In genomic region chr17:57063031-57063430, GRCm38 (mm10) we compare ENCODE assay signal across 11 mouse cellular contexts. TPM values are rescaled to one million over a fixed set of nuclear protein-coding genes. Genes with fewer than 3 reads are reported as not detected.
DNase-seq lines count a peak whose midpoint lies in the region; ATAC-seq and TF ChIP-seq lines count a peak whose summit lies in the region.
"Had no signal": no experiment of that assay in that cellular context is flagged by ENCODE, and none has a peak within 500 bp of the region (broad histone marks: within the 10 kb centered on the region; RNA-seq: fewer than 3 reads in every experiment).

No protein-coding gene starts in this region.

- 86% methylated on average over 8 of the region's 8 CpGs for WGBS in thymus, adult 2 months
- 6% methylated on average over 8 of the region's 8 CpGs for WGBS in kidney, embryonic 15.5 days
- WGBS in lung, embryonic 14.5 days: 10% methylated on average over 8 of the region's 8 CpGs
- WGBS in midbrain, postnatal 0 days: 11% methylated on average over 8 of the region's 8 CpGs
- 6% methylated on average over 8 of the region's 8 CpGs for WGBS in hindbrain, embryonic 14.5 days

- no peak for ATAC-seq in kidney, embryonic 15.5 days (replicated peaks; ENCODE audit: low FRiP score)
- no peak for ATAC-seq in lung, embryonic 14.5 days (ENCODE audit: insufficient read depth)
- no peak for ATAC-seq in midbrain, postnatal 0 days (ENCODE audit: low FRiP score)
- ATAC-seq in hindbrain, embryonic 14.5 days (ENCODE audit: low FRiP score): no peak

- DNase-seq in thymus, postnatal 4 days: peak; percentile 17
- no peak for DNase-seq in thymus, adult 2 months
- peak; percentile 23 for DNase-seq in lung, embryonic 14.5 days
- no peak for DNase-seq in neural tube, embryonic 10.5 days (ENCODE audit: extremely low spot score, low spot score)
- no peak for DNase-seq in midbrain, postnatal 0 days (ENCODE audit: low spot score)
- no peak for DNase-seq in hindbrain, embryonic 14.5 days (ENCODE audit: low spot score)
- DNase-seq in urinary bladder, adult 2 months (ENCODE audit: low spot score): no peak

- H3K4me2 ChIP-seq in kidney, embryonic 15.5 days: peak overlapping the region; percentile 60
- peak overlapping the region; percentile 47 for H3K4me2 ChIP-seq in lung, embryonic 14.5 days
- H3K4me2 ChIP-seq in midbrain, postnatal 0 days (ENCODE audit: low read depth, low read length, poor library complexity, severe bottlenecking): no peak overlapping the region
- no peak overlapping the region for H3K4me2 ChIP-seq in hindbrain, embryonic 14.5 days (replicated peaks)

- no peaks in the 10 kb centered on the region; the same call in 1 of the 2 replicates for H3K36me3 ChIP-seq in thymus, adult 2 months (ENCODE audit: control insufficient read depth, insufficient read depth, low read length)
- H3K36me3 ChIP-seq in kidney, embryonic 15.5 days: 0 out of 2 replicates have a peak, but pooled peaks cover 4% of the 10 kb centered on the region
- H3K36me3 ChIP-seq in lung, embryonic 14.5 days (ENCODE audit: insufficient read depth): 0 out of 2 replicates have a peak, but pooled peaks cover 4% of the 10 kb centered on the region
- H3K36me3 ChIP-seq in midbrain, postnatal 0 days (ENCODE audit: insufficient read depth, low read length): no peaks in the 10 kb centered on the region
- no peaks in the 10 kb centered on the region for H3K36me3 ChIP-seq in hindbrain, embryonic 14.5 days (replicated peaks; ENCODE audit: control insufficient read depth, insufficient read depth)

- H3K27ac ChIP-seq in thymus, adult 2 months (ENCODE audit: control insufficient read depth, insufficient read depth, low read length): no peak overlapping the region
- H3K27ac ChIP-seq in kidney, embryonic 15.5 days: peak overlapping the region; percentile 91
- no peak overlapping the region; the same call in 1 of the 2 replicates for H3K27ac ChIP-seq in lung, embryonic 14.5 days (ENCODE audit: low read depth)
- H3K27ac ChIP-seq in midbrain, postnatal 0 days (ENCODE audit: low read depth, low read length): no peak overlapping the region
- no peak overlapping the region for H3K27ac ChIP-seq in hindbrain, embryonic 14.5 days

- no peak for TF ChIP-seq CTCF in thymus, adult 2 months (IDR thresholded peaks at IDR 0.05; ENCODE audit: borderline replicate concordance, control insufficient read depth, extremely low read depth, insufficient read depth, low read length, poor library complexity)
- no peak for TF ChIP-seq CTCF in lung, embryonic 14.5 days (IDR thresholded peaks at IDR 0.05; ENCODE audit: low read depth)
- TF ChIP-seq CTCF in midbrain, postnatal 0 days (IDR thresholded peaks at IDR 0.05): no peak

- peaks cover 3% of the 10 kb centered on the region; the same call in 1 of the 2 replicates for H3K27me3 ChIP-seq in thymus, adult 2 months (ENCODE audit: control insufficient read depth, insufficient read depth, low read length)
- peaks cover 33% of the 10 kb centered on the region for H3K27me3 ChIP-seq in kidney, embryonic 15.5 days
- H3K27me3 ChIP-seq in lung, embryonic 14.5 days (ENCODE audit: insufficient read depth, low read length): peaks cover 25% of the 10 kb centered on the region
- peaks cover 13% of the 10 kb centered on the region for H3K27me3 ChIP-seq in midbrain, postnatal 0 days (ENCODE audit: insufficient read depth, low read length)
- peaks cover 36% of the 10 kb centered on the region for H3K27me3 ChIP-seq in hindbrain, embryonic 14.5 days (ENCODE audit: control insufficient read depth, insufficient read depth, low read length)

- H3K4me1 ChIP-seq in thymus, adult 2 months (replicated peaks; ENCODE audit: control insufficient read depth, insufficient read depth, low read length): peaks cover 24% of the 10 kb centered on the region
- H3K4me1 ChIP-seq in kidney, embryonic 15.5 days: peaks cover 37% of the 10 kb centered on the region
- H3K4me1 ChIP-seq in lung, embryonic 14.5 days (ENCODE audit: insufficient read depth): no peaks in the 10 kb centered on the region
- H3K4me1 ChIP-seq in midbrain, postnatal 0 days (ENCODE audit: insufficient read depth, low read length): peaks cover 4% of the 10 kb centered on the region; the same call in 1 of the 2 replicates
- peaks cover 16% of the 10 kb centered on the region for H3K4me1 ChIP-seq in hindbrain, embryonic 14.5 days (replicated peaks; ENCODE audit: control insufficient read depth, insufficient read depth, low read length)

- H3K4me3 ChIP-seq in thymus, adult 2 months (ENCODE audit: control insufficient read depth, insufficient read depth, low read length): no peak overlapping the region
- peak overlapping the region; percentile 53 for H3K4me3 ChIP-seq in kidney, embryonic 15.5 days (replicated peaks)
- peak overlapping the region; percentile 42 for H3K4me3 ChIP-seq in lung, embryonic 14.5 days (ENCODE audit: low read depth, low read length)
- no peak overlapping the region for H3K4me3 ChIP-seq in midbrain, postnatal 0 days (ENCODE audit: low read depth, low read length)
- no peak overlapping the region for H3K4me3 ChIP-seq in hindbrain, embryonic 14.5 days (replicated peaks; ENCODE audit: low read length)

- no peak for TF ChIP-seq POLR2A in thymus, adult 2 months (IDR thresholded peaks at IDR 0.05; ENCODE audit: control insufficient read depth, extremely low read depth, insufficient read depth, low read length, poor library complexity)

- H3K9ac ChIP-seq in kidney, embryonic 15.5 days: peak overlapping the region; percentile 50
- no peak overlapping the region for H3K9ac ChIP-seq in lung, embryonic 14.5 days
- H3K9ac ChIP-seq in midbrain, postnatal 0 days (replicated peaks; ENCODE audit: low read length, poor library complexity, severe bottlenecking): no peak overlapping the region
- no peak overlapping the region for H3K9ac ChIP-seq in hindbrain, embryonic 14.5 days

- no peaks in the 10 kb centered on the region for H3K9me3 ChIP-seq in kidney, embryonic 15.5 days (replicated peaks)
- H3K9me3 ChIP-seq in lung, embryonic 14.5 days (ENCODE audit: low read depth, low read length): no peaks in the 10 kb centered on the region
- no peaks in the 10 kb centered on the region for H3K9me3 ChIP-seq in midbrain, postnatal 0 days (ENCODE audit: low read length)
- H3K9me3 ChIP-seq in hindbrain, embryonic 14.5 days (ENCODE audit: control insufficient read depth, low read length): no peaks in the 10 kb centered on the region

RNA-seq across cellular contexts. Expression of gene Slc25a23, which starts 3.4 kb away (rescaled TPM):
- 76.5 and 93.2 TPM in 2 replicates for polyA plus RNA-seq in thymus, adult 2 months (2012; rRNA removed)
- 11.4 and 12.9 TPM in 2 replicates for polyA plus RNA-seq in kidney, embryonic 15.5 days (2015; fragmentation: Nextera tagmentation; extraction: Ambion mirVana)
- polyA plus RNA-seq in lung, embryonic 14.5 days (2014; fragmentation: Nextera tagmentation; extraction: Ambion mirVana): 8.4 and 10.3 TPM in 2 replicates
- total RNA-seq in midbrain, postnatal 0 days (2014; rRNA removed): 109 and 146 TPM in 2 replicates
- polyA plus RNA-seq in midbrain, postnatal 0 days (2015; fragmentation: Nextera tagmentation; extraction: Ambion mirVana): 42.9 and 44.5 TPM in 2 replicates
- polyA plus RNA-seq in hindbrain, embryonic 14.5 days (2014; fragmentation: Nextera tagmentation; extraction: Ambion mirVana): 40.6 and 46.8 TPM in 2 replicates
- 34.2 and 71.3 TPM in 2 replicates for polyA plus RNA-seq in urinary bladder, adult 2 months (2012; rRNA removed)

RNA-seq across cellular contexts. Expression of gene Crb3, which starts 4.1 kb away (rescaled TPM):
- polyA plus RNA-seq in thymus, adult 2 months (2012; rRNA removed): 3.4 and 5.9 TPM in 2 replicates
- 49.9 and 52.7 TPM in 2 replicates for polyA plus RNA-seq in kidney, embryonic 15.5 days (2015; fragmentation: Nextera tagmentation; extraction: Ambion mirVana)
- polyA plus RNA-seq in lung, embryonic 14.5 days (2014; fragmentation: Nextera tagmentation; extraction: Ambion mirVana): 38.6 and 41.3 TPM in 2 replicates
- total RNA-seq in midbrain, postnatal 0 days (2014; rRNA removed): 6.2 and 8.5 TPM in 2 replicates
- 3.5 and 5.1 TPM in 2 replicates for polyA plus RNA-seq in midbrain, postnatal 0 days (2015; fragmentation: Nextera tagmentation; extraction: Ambion mirVana)
- polyA plus RNA-seq in hindbrain, embryonic 14.5 days (2014; fragmentation: Nextera tagmentation; extraction: Ambion mirVana): 4.0 and 4.2 TPM in 2 replicates
- polyA plus RNA-seq in urinary bladder, adult 2 months (2012; rRNA removed): 22.8 and 32.2 TPM in 2 replicates
- total RNA-seq: hematopoietic stem cell, adult 5-6 weeks had no signal

RNA-seq across cellular contexts. Expression of gene Dennd1c, which starts 15.3 kb away (rescaled TPM):
- 176 and 196 TPM in 2 replicates for polyA plus RNA-seq in thymus, adult 2 months (2012; rRNA removed)
- polyA plus RNA-seq in kidney, embryonic 15.5 days (2015; fragmentation: Nextera tagmentation; extraction: Ambion mirVana): 4.7 and 6.0 TPM in 2 replicates
- polyA plus RNA-seq in lung, embryonic 14.5 days (2014; fragmentation: Nextera tagmentation; extraction: Ambion mirVana): 3.4 and 4.6 TPM in 2 replicates
- 0.27 and 1.0 TPM in 2 replicates for total RNA-seq in midbrain, postnatal 0 days (2014; rRNA removed)
- 1.9 and 2.3 TPM in 2 replicates for polyA plus RNA-seq in midbrain, postnatal 0 days (2015; fragmentation: Nextera tagmentation; extraction: Ambion mirVana)
- polyA plus RNA-seq in hindbrain, embryonic 14.5 days (2014; fragmentation: Nextera tagmentation; extraction: Ambion mirVana): 2.8 and 3.6 TPM in 2 replicates
- polyA plus RNA-seq in urinary bladder, adult 2 months (2012; rRNA removed): 5.1 and 6.1 TPM in 2 replicates

RNA-seq across cellular contexts. Expression of gene Slc25a41, which starts 21.6 kb away (rescaled TPM):
- 0.22 and 0.38 TPM in 2 replicates for polyA plus RNA-seq in thymus, adult 2 months (2012; rRNA removed)
- polyA plus RNA-seq in kidney, embryonic 15.5 days (2015; fragmentation: Nextera tagmentation; extraction: Ambion mirVana): 0.26 TPM in 1 of 2 replicates, not detected in the other
- polyA plus RNA-seq in lung, embryonic 14.5 days (2014; fragmentation: Nextera tagmentation; extraction: Ambion mirVana): 0.15 and 0.16 TPM in 2 replicates
- total RNA-seq in midbrain, postnatal 0 days (2014; rRNA removed): 0.85 TPM in 1 of 2 replicates, not detected in the other
- polyA plus RNA-seq in midbrain, postnatal 0 days (2015; fragmentation: Nextera tagmentation; extraction: Ambion mirVana): not detected in 2 replicates
- not detected in 2 replicates for polyA plus RNA-seq in hindbrain, embryonic 14.5 days (2014; fragmentation: Nextera tagmentation; extraction: Ambion mirVana)
- polyA plus RNA-seq in urinary bladder, adult 2 months (2012; rRNA removed): not detected in 2 replicates
- total RNA-seq: hematopoietic stem cell, adult 5-6 weeks; megakaryocyte, adult 5-6 weeks had no signal
- polyA plus RNA-seq: thymus, postnatal 0 days had no signal

RNA-seq across cellular contexts. Expression of gene Tubb4a, which starts 24.6 kb away (rescaled TPM):
- polyA plus RNA-seq in thymus, adult 2 months (2012; rRNA removed): 5.5 and 5.7 TPM in 2 replicates
- polyA plus RNA-seq in kidney, embryonic 15.5 days (2015; fragmentation: Nextera tagmentation; extraction: Ambion mirVana): 23.6 and 29.4 TPM in 2 replicates
- 20.3 and 22.9 TPM in 2 replicates for polyA plus RNA-seq in lung, embryonic 14.5 days (2014; fragmentation: Nextera tagmentation; extraction: Ambion mirVana)
- 186 and 206 TPM in 2 replicates for total RNA-seq in midbrain, postnatal 0 days (2014; rRNA removed)
- polyA plus RNA-seq in midbrain, postnatal 0 days (2015; fragmentation: Nextera tagmentation; extraction: Ambion mirVana): 408 and 417 TPM in 2 replicates
- 312 and 331 TPM in 2 replicates for polyA plus RNA-seq in hindbrain, embryonic 14.5 days (2014; fragmentation: Nextera tagmentation; extraction: Ambion mirVana)
- polyA plus RNA-seq in urinary bladder, adult 2 months (2012; rRNA removed): 3.8 and 5.9 TPM in 2 replicates

Comparison
In these comparisons a context has a peak if more than half of its experiments do, and no peak if none do; other contexts are left out.
1. DNase-seq: peak in thymus, postnatal 4 days (single experiment) and lung, embryonic 14.5 days (single experiment); none in thymus, adult 2 months (single experiment), neural tube, embryonic 10.5 days (single experiment), midbrain, postnatal 0 days (single experiment), hindbrain, embryonic 14.5 days (single experiment) and urinary bladder, adult 2 months (single experiment).
2. H3K4me3 ChIP-seq: peak in kidney, embryonic 15.5 days (single experiment) and lung, embryonic 14.5 days (single experiment); none in thymus, adult 2 months (single experiment), midbrain, postnatal 0 days (single experiment) and hindbrain, embryonic 14.5 days (single experiment).
3. H3K4me2 ChIP-seq: peak in kidney, embryonic 15.5 days (single experiment) and lung, embryonic 14.5 days (single experiment); none in midbrain, postnatal 0 days (single experiment) and hindbrain, embryonic 14.5 days (single experiment).
4. RNA of gene Dennd1c, which starts 15.3 kb away (polyA plus RNA-seq): 176 to 196 TPM in thymus, adult 2 months; 5.1 to 6.1 TPM in urinary bladder, adult 2 months, 4.7 to 6.0 TPM in kidney, embryonic 15.5 days, 2.8 to 3.6 TPM in hindbrain, embryonic 14.5 days, 3.4 to 4.6 TPM in lung, embryonic 14.5 days and 1.9 to 2.3 TPM in midbrain, postnatal 0 days; every median in the first group is over 10 times any median in the second.